Mouse (Mus musculus) spleen, adult 18-20 months (tissue): ENCODE results near the gene Atp8b4.

Experiments
- DNase-seq, 2 experiments: peaks; one replicate each; pipeline ENCODE4 v3.0.0; 2022; ENCODE audit warnings: mixed read lengths in 2 of 2

The Atp8b4 gene

DNA sequence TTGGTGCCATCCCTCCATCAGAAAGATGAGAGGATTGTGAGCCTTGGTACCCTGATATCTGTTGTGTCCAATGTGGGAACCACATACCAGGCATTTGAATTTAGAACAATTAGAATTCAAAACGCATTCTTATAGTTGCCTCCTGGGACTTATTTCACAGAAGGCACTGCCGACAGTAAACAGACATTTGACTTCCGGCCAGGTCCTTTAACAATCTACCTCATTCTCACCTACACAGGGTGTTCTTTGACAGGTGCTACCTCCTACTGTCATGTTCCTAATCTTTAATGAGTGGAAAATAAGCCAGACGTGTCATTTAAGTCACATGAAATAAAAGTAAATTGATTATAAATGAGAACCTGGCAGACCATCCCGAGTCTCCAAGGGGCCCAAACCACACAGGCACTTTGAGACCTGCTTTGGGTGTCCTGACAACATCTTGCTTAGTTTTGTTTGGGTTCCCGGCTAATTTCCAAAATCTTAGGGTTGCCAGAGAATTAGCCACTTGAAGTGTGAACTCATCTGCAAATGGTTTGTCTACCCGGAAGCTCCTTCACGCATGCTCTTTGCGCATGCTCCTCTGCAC, 67.9 kb downstream of the Atp8b4 start:
- DNase-seq, result no peak

DNA sequence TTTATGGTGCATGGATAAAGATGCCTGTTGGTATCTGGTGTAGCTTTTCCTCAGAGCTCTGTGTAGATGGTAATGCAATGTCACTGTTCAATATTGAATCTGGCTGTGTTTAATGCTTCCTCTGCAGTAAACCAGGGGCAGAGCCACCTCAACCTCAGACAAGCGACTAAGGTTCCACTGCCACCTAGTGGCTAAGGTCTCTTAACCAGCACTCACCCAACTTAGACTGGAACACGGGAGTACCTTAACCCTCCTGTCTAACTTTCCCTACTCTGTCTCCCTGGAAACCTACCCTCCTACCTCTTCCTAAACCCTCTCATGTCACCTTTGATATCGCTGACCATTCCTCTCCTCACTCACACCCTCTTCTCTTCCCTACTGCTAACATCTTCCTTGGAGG, 71.2 kb downstream of the Atp8b4 start:
- peak in 1 of 2 experiments; percentile 23 for DNase-seq

DNA sequence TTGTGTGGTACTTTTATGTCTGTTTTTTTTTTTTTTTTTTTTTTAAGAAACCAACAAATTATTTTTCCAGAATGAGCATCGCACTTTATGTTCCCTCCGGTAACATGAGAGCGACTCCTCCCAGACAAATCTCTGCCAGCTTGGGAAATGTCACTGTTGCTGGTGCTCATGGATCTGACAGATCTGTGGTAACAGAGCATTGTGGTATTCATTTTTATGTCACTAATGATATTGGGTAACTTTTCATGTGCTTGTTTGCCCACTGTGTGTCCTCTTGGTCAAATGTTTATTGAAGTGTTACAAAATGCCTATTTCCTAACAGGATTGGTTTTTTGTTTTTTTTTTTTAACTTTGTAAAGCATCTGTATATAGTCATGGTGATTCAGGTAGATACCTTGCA, 75.3 kb downstream of the Atp8b4 start:
- DNase-seq, result no peak

DNA sequence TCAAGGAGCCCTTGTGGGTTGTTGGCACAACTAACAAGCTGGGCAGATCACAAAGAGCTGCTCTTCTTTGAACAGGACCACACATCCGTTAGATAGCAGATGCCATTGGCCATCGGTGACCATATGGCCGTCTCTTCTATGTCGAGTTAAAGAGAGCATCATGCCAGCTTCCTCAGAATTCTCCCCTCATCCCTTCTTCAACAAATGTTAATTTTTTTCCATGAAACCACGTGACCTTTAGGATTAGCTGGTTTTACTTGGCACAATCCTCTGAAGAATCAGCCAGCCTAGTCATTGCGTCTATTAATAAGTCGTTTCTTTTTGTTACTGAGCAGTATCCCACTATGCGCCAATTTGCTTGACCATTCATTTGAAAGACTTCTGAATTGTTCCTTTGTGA, 75.8 kb downstream of the Atp8b4 start:
- no peak for DNase-seq

DNA sequence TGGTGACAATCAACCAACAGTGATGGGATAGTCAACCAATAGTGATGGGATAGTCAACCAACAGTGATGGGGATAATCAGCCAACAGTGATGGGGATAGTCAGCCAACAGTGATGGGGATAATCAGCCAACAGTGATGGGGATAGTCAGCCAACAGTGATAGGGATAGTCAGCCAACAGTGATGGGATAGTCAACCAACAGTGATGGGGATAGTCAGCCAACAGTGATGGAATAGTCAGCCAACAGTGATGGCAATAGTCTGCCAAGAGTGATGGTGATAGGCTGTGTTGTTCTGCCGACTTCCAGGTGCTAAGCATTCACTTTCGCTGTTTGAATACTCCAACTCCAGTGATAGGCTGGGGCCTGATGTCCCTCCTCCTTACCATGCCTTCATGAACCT, 79.6 kb downstream of the Atp8b4 start:
- no peak for DNase-seq

DNA sequence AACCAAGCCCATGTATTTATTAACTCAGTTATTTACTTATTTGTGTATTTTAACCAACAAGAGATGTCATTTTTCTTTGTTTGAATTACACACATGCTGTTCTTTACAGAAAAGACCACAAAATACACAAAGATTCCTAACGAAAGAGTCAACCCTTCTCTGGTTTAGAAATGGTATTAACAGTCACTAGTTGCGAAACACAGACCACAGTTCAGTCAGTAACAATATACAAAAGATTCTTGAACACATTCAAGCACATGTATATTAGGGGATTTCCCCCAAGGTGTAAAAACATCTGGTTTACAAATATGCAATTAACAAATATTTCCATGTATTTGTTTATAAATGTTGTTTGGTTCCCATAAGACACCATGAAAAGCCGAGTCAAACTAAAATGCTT, 81.6 kb downstream of the Atp8b4 start:
- no peak for DNase-seq

DNA sequence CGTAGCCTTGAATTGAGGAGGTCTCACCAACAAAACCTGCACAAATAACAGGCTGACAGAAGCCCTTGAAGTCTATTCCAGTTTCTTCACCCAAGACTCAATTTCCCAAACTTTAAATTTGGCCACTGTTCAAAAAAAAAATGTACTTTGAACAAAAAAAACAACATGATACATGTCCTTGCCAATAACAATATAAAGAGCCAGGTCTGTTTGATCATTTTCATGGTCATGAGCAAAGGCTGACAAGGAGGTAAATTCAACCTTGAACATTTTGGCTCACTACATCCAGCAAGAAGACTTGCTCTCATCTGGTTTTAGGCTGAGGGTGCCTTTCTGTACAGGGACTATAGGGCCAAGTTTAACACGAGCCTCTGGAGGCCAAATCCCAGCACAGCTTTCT, 83.7 kb downstream of the Atp8b4 start:
- DNase-seq, result no peak

DNA sequence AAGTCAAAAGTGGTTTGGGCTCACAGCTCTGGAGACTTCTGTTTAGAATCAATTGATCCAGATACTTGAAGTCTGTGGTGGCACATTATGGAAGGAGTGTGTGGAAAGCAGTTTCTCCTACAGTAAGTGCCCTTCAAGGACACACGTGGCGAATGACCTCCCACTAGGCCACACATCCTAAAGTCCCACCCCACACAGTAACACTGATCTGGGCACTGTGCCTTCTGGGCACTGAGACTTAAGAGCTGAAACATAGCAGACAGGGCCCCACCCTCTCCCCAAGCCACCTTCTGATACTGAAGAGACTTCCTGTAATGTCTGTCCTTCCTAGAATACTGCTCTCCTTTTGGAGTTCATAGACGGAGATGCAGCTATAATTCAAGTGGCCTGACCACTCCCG, 84.5 kb downstream of the Atp8b4 start:
- no peak for DNase-seq

DNA sequence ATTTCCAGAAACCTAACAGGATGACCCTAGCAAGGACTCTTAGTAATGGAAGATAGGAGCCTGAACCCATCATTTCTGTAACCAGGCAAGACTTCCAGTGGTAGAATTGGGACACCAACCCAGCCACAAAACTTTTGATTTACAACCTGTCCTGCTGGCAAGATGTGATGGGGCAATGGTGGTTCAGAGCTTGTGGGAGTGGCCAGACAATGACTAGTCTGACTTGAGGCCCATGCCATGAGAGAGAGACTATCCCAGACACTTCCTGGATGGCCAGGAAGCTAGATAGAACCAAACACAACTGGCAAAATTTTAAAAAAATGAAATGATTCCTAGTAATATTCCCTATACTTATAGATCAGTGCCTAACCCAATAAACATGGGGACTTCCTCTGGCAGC, 87.7 kb downstream of the Atp8b4 start:
- no peak for DNase-seq

DNA sequence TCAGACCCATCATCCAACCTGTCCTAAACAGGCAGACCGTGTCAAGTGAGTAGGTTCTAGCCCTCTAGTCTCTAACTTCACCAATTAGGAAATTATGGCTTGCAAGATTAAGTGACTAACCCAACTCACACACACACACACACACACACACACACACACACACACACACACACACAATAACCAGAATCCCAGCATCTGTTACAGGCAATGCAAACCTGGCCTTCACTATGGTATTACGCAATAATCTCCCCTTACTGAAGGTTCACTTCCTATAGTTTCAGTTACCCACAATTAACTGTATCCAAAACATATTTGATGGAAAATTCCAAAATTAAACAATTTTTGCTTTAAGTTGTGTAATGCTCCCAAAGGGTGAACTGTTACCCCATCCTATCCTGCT, 101.0 kb downstream of the Atp8b4 start:
- DNase-seq, result no peak

DNA sequence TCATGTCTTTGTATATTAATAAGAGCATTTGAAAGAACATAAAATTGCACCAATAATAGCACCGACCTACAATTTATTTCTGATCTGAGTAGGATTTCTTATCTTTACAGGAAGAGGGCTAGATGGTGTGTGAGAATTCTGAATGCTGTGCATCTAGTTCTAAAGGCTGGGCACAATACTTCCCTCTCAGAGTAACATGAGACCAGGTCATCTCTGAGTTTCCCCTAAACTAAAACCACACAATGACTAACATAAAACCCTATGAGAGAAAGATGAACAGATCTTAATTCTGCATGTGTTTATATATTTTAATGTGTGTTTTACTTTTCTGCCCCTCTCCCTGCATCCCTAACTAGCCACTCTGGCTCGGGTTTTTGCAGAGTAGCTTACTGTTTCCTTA, 101.5 kb downstream of the Atp8b4 start:
- no peak for DNase-seq

DNA sequence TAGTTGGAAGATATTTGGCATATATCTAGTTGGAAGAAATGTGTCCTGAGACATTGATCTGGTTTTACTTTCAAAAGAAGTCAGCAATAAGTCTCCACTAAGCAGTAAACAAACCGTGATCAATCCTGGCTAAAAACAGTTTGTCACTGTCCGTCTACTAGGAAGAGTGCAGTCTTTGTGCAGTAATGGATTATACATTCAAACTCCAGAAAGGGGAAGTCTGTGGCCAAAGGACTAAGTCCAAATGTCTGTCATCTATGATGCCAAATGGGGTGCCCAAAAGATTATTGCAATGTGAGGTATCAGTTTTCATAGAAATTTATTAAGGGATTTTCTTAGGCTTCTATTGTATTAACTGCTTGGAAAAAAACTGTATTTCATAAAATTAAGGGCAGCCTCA, 102.3 kb downstream of the Atp8b4 start:
- DNase-seq, result no peak

DNA sequence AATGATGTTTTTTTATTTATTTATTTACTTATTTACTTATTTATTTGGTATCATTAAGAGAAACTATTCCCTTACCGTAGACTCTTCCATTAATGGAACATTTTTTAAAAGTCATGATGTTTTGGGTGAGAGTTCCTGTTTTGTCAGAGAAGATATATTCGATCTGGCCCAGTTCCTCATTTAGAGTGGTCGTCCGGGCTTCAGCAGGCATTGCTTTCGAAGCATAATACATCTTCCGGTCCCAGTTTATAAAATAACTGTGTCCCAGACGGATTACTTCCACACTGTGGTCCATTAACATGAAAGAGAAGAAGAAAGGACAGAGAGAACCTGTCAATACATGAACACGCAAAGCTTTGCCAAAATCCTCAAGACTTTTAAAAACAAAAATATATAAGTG, 103.0 kb downstream of the Atp8b4 start:
- DNase-seq, result no peak

DNA sequence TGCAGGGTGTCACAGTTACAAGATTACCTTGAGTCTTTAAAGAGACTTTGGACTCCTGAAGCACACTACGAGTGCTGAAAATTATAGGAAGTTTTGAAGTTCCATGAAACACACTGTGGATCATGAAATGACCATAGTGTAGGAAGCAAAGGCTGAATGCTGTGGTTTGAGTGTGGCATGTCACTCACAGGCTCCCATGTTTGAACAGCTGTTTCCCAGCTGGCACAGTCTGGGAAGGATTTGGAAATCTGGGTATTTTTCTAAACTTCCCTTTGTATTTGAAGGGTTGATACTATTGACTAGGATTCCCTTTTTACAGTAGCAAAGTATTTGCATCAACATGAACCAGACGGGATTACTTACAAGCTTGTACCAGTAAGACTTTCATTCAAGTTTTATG, 105.5 kb downstream of the Atp8b4 start:
- no peak for DNase-seq

DNA sequence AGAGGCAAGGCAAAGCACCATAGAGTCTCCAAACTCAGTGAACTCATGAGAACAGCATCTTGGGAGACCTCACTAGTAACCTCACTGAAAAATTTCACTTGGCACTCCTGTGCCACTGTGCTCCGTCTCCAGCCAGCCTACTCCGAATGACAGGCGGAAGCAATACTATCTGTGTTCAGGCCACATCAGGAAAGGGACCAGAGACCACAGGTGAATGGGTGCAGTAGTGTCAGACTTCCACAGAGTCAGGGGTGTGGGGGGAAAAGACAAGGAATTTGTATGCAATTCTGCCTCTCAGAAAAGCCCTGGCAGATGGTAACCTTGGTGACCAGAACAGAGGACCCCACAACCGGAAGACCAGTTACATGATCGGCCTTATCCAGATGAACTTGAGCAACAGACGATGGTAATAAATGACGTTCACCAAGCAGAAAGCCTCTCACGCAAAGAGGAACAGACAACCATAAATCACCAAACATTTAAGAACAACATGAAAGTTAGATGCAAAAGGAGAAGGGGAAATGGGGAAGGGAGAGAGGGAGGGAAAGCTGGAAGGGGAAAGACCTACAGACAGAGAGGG, 112.9 kb downstream of the Atp8b4 start:
- no peak for DNase-seq

DNA sequence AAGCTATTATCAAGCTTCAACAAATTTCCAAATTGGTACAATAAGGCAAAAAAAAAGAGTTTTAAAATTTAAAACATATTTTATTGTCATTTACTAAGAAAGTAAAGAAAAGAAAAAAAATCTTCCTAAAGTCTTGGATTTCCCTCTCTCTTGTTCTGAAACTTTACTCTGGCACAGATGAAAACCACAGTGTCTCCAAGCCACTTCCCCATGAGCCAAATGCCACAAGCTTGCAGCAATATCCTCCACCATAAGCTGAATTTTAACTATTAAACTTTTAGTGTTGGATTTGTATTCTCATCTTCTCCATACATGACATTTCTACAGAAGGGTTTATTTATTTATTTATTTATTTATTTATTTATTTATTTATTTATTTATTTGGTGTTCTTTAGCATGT, 114.4 kb downstream of the Atp8b4 start:
- no peak for DNase-seq

DNA sequence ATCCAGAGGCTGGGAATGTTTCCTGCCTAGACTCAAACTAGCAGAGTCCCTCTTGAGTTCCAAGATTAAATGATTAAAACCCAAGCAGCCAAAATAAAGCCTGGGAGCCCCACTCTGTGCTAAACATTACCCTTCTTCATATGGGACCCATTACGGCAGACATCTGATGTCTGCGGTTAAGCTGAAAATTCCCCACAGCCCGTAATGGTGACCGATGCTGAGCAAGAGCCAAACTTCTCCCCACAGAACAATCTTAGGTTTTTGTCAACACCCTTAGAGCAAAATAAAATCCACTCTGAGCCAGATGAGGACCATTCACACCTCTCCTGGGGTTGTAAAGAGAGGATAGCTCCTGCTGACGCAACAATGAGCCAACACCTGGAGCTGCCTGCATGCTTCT, 120.2 kb downstream of the Atp8b4 start:
- DNase-seq, result no peak

DNA sequence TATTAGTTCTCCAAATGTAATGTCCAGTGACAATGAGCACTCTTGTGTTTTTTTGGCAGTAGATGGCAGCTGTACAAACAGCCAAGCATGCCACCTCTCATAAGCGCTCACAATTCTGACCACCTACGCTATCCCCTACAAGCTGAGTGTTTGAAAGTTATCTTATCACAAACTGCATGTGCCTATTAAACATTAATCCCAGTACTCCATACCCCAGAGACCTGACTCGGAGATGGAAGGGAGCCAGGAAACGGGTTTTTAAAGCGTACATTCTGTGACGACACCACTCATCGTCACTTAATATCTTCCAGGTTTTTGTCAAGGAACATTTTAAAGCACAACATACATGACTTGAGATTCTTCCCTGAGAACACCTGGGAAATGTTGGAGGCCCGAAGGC, 128.8 kb downstream of the Atp8b4 start:
- no peak for DNase-seq

DNA sequence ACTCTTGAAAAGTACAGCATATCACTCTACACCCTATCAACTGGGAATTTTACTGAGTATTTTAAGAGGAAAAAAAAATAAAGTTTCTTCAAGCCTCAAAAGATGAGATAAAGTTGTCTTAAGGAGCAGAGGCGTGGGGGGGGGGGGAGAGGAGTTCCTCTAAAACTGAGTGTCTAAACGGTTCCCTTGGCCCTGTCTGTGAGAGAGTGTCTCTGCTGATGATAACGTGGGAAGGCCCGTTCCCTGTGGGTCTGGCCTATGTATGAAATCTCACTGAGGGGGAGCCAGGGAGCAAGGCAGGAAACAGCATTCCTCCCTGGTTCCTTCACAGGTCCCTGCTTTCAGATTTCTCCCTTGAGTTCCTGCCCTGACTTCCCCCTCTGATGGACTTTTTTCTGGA, 130.7 kb downstream of the Atp8b4 start:
- no peak for DNase-seq

DNA sequence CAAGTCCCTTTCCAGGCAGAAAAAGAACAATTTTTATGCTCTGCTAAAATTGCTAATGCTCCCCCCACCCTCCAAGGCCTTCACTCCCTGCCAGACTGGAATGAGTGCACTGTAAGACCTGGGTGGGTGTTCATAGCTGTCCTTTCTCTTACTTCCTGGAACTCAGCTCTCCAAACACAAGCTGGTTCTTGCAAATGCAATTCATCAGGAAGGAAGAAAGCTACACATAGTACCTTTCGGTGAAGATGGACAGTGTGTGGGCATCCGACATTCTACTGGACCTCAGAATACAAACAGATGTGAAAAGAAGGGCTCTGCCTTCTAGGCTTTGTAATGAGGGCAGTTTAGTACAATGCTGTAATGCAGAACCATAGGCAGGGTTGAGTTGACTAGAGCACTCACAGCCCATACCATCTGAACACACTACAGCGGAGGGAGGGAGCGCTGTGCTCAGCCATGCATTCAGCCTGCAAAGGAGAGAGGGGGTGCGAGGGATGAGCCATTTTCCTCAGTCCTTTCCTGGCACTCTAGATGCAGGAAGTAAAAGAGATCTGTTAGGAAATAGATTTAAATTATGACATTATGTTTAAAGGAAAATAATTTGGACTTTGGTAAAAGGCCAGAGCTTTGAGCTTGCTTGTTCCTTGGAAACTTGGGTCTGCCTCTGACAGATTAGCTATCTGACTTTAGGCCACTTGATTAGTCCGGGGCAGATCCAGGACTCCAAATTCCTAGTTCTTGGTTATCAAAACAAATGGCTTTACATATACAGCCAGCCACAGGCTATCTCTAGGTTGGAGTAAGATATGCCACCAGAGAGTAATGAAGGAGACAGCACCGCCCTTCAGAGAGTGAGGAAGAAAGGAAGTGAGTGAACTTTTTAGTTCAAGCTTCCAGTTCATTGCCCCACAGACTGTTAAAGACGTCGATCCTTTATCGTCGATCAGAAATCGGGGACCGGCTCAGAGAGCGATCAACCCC, 136.4 kb downstream of the Atp8b4 start:
- DNase-seq, result no peak

DNA sequence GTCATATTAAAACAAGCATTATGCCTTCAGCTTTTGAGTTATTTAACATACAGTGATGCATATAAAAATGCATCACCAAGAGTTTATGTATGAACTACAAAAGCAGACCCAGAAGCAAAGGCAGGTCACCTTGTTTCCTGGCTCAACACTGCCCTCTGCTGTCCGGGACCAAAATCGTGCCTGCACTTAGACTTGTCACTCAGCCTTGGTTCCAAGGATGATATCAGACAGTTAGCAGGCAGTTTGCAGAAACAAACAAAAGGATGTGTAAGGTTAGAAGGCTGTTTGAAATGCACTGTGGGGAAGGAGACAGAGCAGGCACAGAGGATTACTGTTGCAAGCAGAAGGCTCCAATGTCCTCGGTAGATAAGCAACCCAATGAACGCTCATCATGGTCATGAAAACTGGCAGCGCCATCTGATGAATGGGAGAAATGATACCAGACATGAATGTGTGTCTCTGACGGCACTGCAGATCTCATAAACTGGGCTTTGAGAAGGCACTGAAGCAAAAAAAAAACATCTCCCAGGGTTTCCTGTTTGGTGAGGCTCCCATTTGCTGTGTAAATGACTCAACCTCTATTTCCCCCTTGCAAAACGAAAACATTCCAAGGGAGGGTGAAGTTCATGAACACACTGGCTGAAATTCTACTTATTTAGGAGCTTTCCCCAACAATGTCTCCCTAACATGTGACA, 137.3 kb downstream of the Atp8b4 start:
- peak; percentile 20 to 67 for DNase-seq

DNA sequence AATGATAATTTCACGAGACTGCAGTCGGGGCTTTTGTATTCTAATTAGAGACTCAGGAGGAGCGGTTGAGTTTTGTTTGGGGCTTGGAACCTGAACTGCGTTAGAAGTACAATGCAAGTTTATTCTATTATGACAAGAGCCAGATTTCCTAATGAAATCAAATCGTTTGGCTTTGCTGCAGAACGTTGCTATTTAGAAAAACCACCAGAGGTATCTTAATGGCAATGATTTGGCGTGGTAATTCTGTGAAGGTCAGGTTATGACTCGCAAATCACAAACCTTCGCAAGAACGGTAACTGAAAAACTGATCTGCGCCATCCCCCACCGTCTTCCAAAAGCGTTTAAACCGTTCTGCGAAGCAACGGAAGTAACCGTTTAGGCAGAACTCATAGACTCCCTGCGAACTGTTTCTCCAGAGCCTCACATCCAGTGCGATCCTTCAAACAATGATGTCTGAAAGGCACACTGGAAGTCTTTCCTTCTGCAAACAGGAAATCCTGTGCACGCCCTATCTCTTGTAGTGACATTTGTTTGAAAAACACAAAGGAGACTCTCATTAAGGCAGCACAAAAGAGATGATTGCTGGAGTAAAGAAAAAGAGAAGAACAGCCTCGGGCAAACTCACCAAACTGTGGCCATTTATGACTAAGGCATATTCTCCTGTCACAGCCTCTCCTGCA, 139.2 kb downstream of the Atp8b4 start:
- DNase-seq, result no peak

DNA sequence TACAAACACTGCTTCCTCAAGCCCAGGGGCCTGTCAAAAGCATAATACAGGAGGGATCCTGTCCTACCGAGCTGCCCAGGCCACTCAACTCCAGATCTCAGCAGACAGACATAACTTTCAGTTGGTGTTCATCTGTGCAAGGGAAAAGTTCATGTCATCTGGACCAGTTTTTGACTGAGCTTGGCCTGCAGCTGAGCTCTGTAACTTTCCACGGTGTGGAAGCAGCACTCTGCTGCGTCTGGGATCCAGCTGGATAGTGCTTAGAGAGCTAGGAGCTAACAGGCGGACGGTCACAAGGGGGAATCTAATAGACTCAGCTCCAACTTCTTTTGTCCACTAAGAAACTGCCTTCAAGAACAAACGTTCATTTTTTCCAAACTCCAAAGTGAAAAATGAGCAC, 139.8 kb downstream of the Atp8b4 start:
- no peak for DNase-seq
